Mouse (Mus musculus): Measurements from ENCODE around the gene Neurl4.
A peak's percentile ranks its signal among the peaks of the same experiment; 100 is the strongest.
"Not testable (repeated sequence)": the region's sequence is repeated elsewhere in the genome, so short reads cannot be mapped to it uniquely, and the experiment has no call there.

Gene Neurl4

GRCm38 (mm10) chr11:69914372-69914764 lies 13.5 kb downstream of the Neurl4 start:
- peak; percentile 37 for DNase-seq

- DNase-seq: no peak
Measured at GRCm38 (mm10) chr11:69914917-69915430, 14.1 kb downstream of the Neurl4 start.

GRCm38 (mm10) chr11:69915667-69916627 lies 15.1 kb downstream of the Neurl4 start:
- DNase-seq: no peak

DNA sequence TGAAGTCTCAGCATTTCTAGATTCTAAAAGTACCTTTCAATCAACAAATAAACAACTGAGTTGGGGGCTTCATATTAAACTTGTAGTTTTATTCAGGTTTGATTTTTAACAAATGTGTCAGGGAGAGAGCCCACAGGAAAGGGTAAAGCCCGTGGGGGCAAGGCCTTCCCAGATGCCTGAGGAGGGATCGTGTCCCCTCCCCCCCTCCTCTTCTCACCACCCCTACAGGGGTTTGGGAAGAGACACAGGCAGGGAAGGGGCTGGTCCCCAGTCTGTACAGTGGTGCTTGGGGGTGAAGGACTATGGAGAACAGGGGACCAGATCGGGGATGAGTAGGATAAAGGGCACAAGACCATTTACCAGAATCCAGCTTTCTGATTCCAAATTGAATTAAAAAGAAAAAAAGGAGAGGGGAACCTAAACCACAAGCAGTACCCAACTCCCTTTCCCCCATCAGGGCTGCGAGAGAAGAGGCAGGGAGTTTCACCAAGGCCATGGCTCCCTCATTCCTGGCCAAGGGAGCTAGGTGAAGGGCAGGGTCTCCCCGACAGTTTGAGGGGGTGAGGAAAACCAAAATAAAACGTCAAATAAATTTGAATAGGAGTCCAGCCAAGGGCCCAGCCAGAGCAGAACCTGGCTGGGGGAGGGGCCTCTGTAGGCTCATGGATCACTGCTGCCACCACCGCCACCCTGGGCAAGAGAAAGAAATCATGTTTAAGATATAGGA lies 15.9 kb downstream of the Neurl4 start:
- DNase-seq: not testable (repeated sequence)

DNA sequence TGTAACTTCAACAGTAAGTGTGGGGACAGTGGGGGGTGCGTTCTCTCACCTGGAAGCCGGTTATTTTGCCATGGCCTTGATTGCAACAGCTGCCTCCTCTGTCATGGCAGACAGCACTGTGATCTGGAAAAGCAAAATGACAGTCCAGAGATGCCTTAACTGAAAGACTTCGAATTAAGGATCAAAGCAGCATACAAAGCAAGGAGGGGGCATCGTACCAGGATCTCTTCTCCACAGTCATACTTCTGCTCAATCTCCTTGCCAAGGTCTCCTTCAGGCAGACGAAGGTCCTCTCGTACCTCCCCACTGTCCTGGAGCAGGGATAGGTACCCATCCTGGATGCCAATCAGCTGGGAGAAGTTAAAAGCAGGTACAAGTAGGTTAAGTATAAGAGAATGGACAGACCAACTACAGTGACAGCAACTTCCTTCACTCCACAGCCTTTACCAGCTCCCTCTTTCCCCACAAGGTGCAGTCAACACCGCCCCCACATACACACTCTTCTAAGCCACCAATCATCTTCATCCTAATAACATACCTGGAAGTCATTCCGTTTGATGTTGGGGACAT lies 16.6 kb downstream of the Neurl4 start:
- no peak for DNase-seq

DNA sequence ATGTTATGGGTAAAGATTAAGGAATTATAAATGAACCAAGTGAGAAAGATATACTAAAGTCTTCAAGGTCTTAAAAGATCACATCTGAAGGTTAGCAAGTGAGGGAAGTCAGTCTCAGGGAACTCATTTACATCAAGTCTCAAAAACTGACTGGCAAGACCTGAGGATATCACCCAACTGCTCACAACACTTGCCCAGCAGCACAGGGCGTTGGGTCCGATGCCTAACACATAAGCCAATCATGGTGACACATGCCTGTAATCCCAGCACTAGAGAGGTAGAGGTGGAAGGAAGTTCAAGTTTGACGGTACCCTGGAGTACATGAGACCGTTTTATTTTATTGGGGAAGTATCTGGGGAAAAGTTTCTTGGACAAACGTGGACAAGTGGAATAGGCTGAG lies 17.2 kb downstream of the Neurl4 start:
- DNase-seq: no peak

- no peak for DNase-seq
Measured at GRCm38 (mm10) chr11:69919053-69919452, 18.2 kb downstream of the Neurl4 start.

DNA sequence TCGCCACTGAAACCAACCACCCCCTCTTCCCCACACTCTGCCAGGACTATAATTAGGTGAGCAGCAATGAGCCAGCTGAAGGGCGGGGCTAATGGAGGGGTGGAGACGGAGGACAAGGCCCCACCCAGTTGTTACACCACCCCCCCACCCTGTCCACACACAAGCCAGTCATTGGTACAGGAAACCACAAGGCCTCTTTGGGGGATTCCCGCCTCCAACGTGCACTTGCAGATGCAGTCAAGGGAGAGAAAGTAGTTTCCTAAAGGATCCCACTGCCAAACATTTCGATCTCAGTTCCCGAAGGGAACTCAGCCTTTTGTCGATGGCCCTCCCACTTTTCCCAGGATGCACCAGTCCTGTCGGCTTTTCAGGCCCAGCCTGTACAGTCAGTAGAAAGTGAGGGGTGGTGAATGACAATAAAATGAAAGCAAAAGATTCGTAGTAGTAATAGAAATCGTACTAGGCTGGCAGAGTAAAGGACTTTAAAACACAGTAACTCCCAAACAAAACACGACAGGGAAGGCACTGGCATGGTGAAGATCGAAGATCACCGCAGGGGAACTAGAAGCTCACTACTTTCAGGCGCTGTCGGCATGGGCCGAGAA lies 18.9 kb downstream of the Neurl4 start:
- DNase-seq: peak; percentile 75

GRCm38 (mm10) chr11:69920266-69921031 lies 19.6 kb downstream of the Neurl4 start:
- DNase-seq: peak; percentile 69

GRCm38 (mm10) chr11:69921114-69922011 lies 20.5 kb downstream of the Neurl4 start, which contains the start of gene Eif5a:
Eif5a (minus strand) TSS chr11:69921958.
- DNase-seq: peak; percentile 99

DNA sequence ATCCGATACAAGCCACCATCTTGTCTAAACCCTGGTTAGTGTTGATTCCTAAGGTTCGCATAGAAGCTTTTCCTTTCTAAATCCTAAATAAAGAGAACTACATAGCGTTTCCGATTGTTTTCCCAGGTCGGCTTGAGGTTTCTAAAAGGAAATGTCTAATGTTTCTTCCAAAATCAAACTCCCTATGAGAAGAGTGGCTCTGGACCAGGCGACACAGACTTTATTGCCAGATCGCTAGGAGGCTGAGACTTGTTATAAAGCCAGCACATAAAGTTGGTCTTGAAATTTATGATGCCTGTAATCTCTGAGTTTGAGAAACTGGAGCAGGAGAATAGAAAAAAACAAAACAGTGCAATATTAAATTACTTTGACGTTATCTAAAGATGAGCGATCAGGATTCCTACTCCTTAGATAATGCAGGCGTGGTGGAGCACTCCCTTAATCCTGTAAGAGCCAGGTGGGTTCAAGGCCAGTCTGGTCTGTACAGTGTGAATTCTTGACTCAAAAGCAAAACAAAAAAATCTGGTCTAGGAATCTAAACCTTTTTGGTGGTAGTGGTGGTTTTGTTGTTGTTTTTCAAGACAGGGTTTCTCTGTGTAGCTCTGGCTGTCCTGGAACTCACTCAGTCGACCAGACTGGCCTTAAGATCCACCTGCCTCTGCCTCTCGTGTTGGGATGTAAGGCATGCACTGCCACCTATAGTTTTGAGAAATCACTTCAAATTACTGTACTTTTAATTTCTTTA lies 21.3 kb downstream of the Neurl4 start:
- peak; percentile 31 for DNase-seq

- DNase-seq: no peak
Measured at GRCm38 (mm10) chr11:69922796-69923195, 21.9 kb downstream of the Neurl4 start.

DNA sequence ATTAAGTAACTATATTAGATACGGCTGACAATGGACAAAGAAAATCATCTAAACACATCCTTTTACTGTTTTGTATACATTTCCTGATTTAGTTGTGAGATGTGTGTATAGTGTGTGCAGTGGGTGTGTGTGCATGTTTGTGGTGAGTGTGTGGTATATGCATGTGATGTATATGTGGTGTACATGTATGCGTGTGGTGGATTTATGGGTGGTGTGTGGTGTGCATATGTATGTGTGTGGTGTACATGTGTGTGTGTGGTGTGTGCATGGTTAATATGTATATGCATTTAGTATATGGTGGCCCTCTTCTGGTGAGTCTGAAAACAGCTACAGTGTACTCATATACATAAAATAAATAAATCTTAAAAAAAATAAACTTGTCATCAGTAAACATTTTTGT lies 26.6 kb downstream of the Neurl4 start:
- DNase-seq: no peak

DNA sequence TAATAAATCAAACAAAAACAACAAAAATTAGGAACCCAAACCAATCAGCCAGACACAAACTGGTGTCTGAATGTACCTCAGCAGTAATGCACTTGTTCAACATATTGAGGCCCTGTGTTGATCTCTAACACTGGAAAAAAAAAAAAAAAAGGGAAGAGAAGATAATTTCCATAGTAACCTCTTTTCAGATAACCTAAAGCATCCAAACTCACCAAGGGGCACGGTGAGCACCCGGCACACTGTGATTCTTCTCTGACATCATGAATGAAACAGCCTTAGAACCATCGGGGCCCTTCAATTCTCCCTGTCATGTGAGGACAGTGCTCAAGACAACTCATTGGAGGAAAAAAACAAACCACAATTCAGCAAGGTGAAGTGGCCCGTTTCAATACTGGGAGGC lies 28.8 kb downstream of the Neurl4 start:
- DNase-seq: no peak

DNA sequence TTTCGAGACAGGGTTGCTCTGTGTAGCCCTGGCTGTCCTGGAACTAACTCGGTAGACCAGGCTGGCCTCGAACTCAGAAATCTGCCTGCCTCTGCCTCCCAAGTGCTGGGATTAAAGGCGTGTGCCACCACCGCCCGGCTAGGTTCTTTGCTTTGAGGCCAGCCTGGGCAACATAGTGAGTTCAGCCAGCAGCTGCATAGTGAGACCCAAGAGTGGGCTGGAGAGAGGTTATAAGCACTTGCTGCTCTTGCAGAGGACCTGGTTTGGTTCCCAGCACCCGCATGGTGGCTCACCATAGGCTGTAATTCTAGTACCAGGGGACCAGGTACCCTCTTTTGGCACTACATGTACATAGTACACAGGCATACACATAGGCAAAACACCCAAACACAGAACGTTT lies 29.3 kb downstream of the Neurl4 start:
- DNase-seq: not testable (repeated sequence)

DNA sequence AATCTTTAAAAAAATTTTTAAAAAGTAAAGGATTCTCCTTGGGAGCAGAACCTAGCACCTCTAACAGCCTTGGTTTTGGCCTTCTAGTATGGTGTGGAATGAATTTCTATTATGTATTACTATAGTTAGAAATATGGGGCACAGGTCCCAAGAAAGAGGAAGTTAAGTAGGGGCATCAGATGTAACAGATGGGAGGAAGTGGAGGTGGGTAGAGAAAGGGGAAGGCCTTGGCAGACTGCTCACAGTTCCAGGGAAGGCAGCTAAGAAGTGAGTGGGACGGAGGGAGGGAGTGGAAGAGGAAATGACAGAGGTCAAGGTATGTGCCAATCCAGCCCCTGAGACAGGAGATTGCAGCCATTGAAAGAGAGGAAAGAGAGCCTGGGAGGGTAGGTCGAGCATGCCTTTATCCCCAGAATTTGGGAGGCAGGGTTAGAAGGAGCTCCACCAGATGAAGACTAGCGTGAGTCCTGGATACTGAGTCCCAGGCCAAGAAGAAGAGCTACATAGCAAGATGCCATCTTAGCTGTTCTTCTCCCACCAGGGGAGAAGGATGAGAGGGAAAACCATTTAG lies 30.2 kb downstream of the Neurl4 start:
- no peak for DNase-seq

GRCm38 (mm10) chr11:69931769-69932168 lies 30.9 kb downstream of the Neurl4 start:
- DNase-seq: no peak

DNA sequence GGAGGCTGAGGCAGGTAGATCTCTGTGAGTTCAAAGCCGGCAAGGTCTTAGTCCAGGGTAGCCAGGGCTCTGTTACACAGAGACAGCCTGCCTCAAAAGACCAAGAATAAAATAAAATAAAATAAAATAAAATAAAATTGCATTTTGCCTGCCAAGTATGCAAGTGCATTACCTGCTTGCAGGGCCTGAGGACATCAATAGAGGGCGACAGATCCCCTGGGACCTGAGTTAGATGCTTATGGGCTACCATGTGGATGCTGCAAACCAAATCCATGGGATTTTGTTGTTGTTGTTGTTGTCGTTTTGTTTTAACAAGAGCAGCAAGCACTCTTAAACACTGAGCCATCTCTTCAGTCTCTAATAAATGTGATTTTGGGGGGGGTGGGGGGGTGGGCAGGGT lies 31.4 kb downstream of the Neurl4 start:
- DNase-seq: no peak

DNA sequence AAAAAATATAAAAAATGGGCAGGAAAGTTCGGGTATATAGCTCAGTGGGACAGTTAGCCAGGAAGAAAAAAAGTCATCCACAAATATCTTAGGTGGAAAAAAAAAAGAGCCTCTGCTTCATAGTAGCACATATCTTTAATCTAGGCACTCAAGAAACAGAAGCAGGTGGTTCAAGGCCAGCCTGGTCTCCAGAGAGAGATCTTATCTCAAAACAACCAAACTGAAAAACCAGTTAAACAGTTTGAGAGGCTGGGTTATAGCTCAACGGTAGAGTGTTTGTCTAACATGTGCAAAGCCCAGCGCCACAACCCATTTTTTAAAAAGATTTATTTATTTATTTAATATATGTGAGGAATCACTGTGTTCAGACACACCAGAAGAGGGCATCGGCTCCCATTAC lies 32.2 kb downstream of the Neurl4 start:
- DNase-seq: no peak

DNA sequence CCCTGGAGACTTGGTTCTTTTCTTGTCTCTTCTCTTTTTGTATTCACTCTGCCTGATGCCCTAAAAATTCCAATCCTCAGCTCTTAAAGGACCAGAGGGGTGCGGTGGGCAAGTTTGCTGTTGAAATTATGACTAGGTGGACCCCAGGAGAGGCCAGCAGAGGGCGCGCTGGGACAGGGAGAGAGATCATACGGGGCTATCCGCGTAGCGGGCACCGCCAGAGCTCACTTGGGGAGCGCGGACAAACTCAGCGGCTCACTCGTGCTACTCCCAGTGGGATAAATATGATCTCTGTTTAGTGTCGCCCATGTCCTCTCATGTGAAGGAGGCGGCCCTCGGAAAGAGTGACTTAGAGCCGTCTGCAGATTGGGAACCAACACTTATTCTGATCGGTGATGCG lies 33.3 kb downstream of the Neurl4 start:
- peak; percentile 94 for DNase-seq

Measured in embryo, embryonic 11 days (tissue).